Mouse (Mus musculus): ENCODE measurements at regions not wholly inside any gene's neighbourhood (a gene's known extent, or its start where the extent isn't known, plus 50 kb on each side); places are given as distances from the start of the nearest gene placed in this dataset.

DNA sequence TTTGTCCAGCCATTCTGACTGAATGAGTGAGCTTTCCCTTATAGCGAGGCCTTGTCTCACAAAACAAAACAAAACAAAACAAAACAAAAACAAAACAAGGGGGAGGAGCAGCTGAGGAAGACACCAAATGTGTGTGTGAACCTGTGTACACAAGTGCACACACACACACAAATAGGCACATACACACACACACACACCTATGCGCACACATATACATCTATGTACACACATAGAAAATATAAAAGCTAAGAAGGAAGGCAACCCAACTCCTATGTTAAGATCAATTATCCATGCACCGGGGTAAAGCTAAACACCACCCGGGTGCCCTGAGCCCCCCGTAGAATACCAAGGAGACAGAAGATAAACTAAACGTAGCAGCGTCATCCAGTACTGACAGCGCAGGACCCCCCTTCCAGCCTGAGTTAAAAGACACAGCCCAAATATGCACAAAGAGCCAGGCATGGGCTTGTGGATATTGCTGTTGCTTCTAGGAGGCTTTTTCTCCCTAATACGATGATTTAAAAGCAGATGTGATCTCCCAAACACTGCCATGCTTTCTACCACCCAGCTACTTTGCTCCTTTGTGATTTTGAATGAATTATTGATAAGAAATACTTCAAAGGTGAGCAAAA is 108.4 kb upstream of the Ptbp2 start:
- no peak for DNase-seq (ENCODE audit: low spot score)

GRCm38 (mm10) chr3:119890911-119891310 is 106.6 kb upstream of the Ptbp2 start:
- DNase-seq (ENCODE audit: low spot score): no peak

DNA sequence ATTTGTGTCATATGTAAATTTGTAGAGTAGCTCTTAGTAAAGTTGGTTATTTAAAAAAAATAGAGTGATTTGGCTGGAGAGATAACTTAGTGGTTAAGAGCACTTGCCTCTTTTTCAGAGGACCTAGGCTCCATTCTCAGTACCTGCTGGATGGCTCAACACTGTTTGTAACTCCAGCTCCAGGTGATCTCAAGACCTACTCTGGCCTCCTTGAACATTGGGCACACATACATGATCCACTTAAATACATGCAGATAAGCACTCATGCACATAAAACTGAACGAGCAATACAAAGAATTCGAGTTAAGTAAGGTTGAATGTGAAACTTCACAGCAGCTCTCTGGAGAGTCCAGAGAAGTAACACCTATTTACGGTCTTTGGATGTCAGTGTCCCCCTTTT is 104.2 kb upstream of the Ptbp2 start:
- DNase-seq (ENCODE audit: low spot score): no peak

GRCm38 (mm10) chr3:119876395-119876794 is 92.1 kb upstream of the Ptbp2 start:
- DNase-seq (ENCODE audit: low spot score): no peak

DNA sequence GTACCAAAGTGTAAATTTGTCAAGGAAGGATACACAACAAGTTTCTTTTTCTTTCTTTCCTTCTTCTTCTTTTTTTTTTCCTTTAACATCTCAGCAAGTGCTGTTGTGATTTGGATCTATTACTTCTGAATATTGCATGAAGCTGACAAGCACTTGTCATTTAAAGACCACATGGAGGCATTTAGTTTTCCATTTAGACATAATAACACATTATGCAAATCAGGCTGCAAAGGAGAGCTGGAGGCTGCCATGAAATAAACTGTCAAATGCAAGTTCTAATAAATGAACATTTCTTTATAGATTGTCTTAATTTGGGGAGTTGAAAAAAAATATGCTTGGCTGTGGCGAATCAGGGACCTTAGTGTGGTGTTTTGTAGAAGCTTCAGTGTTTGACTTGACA is 90.8 kb upstream of the Ptbp2 start:
- no peak for DNase-seq (ENCODE audit: low spot score)

DNA sequence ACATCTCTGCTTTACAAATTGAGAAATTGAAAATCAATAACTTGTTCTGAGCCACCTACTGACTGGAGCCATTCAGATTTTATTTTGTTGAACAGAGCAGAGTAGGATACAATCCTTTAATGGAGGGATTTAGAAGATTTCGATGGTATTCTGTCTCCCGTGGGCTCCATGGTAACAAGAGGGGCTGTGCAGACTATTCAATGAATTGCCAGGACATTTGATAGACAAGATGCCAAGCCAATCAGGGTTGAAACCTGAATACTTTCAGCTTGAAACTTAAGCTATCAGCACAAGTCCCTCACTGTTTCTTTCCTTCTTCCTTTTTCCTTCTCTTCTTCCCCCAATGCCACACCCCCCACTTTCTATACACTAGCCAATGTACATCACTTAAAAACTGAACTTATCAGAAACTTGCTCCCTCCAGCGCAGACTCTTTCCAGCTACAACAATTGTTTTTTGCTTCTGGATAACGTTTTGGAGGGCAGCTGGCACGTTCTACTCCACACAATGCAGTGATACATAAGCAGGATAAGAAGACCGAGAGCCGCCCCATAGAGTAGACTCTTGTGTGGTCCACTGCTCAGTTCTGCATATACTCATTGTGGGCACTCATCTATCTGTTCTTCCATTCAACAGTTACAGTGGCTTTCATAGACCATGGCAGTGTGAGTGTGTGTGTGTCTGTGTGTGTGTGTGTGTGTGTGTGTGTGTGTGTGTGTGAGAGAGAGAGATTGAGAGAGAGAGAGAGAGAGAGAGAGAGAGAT is 78.1 kb upstream of the Ptbp2 start:
- DNase-seq (ENCODE audit: low spot score): no peak

Data from testis, postnatal 14 days (tissue).